Mouse (Mus musculus) heart, embryonic 10.5 days (tissue): ENCODE data around the gene Mtfp1. TPM values are rescaled to one million over a fixed set of nuclear protein-coding genes. Genes with fewer than 3 reads are reported as not detected.
A peak's percentile ranks its signal among the peaks of the same experiment; 100 is the strongest.

Experiments
- DNase-seq: peaks from one replicate; pipeline ENCODE4 v3.0.0-alpha.2; 2017; ENCODE audit warnings: low spot score
- H3K27ac ChIP-seq: fragments of 300-500 bp; sonication (generic); 2 replicates; pipeline ENCODE4 v1.5.1; 2016; ENCODE audit warnings: mild to moderate bottlenecking
- H3K27me3 ChIP-seq: fragments of 300-500 bp; sonication (generic); 2 replicates; pipeline ENCODE4 v1.6.1; 2016; ENCODE audit warnings: mild to moderate bottlenecking; ENCODE audit not compliant: poor library complexity, insufficient read depth, severe bottlenecking
- H3K36me3 ChIP-seq: fragments of 300-500 bp; sonication (generic); 2 replicates; pipeline ENCODE4 v1.6.1; 2016; ENCODE audit warnings: mild to moderate bottlenecking, moderate library complexity
- H3K4me1 ChIP-seq: fragments of 300-500 bp; sonication (generic); 2 replicates; pipeline ENCODE4 v1.6.1; 2016; ENCODE audit warnings: mild to moderate bottlenecking
- H3K4me3 ChIP-seq: fragments of 300-500 bp; sonication (generic); 2 replicates; pipeline ENCODE4 v1.5.1; 2016; ENCODE audit warnings: mild to moderate bottlenecking, moderate library complexity
- H3K9me3 ChIP-seq: fragments of 300-500 bp; sonication (generic); 2 replicates; pipeline ENCODE4 v1.6.1; 2016; ENCODE audit warnings: mild to moderate bottlenecking, moderate library complexity
- WGBS: fragments of 180-500 bp; shearing (Covaris S2); methylation state at CpG from one replicate; pipeline ENCODE4 v1.1.7; 2016; 5-methylcytosine and 5-hydroxymethylcytosine counted together
- polyA plus RNA-seq: library from polyadenylated mRNA; unstranded; fragments of >200 nt; fragmentation: Nextera tagmentation; extraction: Ambion mirVana; gene quantifications from 2 replicates; pipeline ENCODE4 v1.2.1, GENCODE M21; 2016

Mtfp1 gene
- polyA plus RNA-seq, 1 experiment from 2014 or later = 25.7 TPM

DNA sequence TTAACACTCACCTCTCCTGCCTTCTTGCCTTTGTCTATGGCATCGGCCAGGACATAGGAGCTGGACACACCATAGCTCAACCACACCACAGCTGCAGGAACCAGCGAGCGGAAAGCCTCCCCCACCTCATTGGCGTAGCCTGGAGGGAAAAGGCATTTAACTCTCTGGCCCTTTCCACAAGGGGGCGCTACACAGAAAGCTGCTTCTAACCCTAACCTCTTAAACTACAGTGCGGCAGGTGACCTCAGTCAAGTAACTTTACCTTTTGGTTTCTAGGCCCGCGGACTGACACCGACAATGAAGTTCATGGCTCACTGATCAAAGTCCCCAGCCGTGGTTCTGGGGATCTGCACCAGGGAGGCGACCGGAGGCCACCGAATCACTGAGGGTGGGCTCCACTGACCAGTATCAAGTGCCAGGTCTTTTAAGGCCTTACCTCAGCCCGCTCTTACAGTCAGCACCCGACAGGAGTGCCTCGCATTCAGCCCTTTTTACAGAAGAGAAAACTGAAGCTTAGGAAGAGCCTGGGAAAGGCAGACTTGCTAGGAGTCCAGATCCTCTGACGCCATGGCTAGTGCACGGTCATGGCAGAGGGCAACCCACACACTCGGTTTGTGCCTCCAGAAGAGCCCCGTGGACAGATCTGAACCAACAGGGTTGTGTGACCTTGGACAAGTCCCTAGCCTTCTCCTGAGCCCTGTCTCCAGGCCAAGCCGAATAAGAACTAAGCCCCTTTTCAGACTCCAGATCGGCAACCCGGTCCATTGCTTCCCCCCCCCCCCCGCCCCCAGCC, 671 bp downstream of the Mtfp1 start:
- no peaks in the 10 kb centered on the region for H3K27me3 ChIP-seq
- WGBS = 6% methylated on average over 24 of the region's 24 CpGs
- H3K4me1 ChIP-seq = peaks cover 34% of the 10 kb centered on the region
- peak overlapping the region; percentile 95 for H3K27ac ChIP-seq
- DNase-seq = peak; percentile 90
- H3K36me3 ChIP-seq = peaks cover 25% of the 10 kb centered on the region
- peak overlapping the region; percentile 77 for H3K4me3 ChIP-seq
- H3K9me3 ChIP-seq = peaks cover 7% of the 10 kb centered on the region

- Histone ChIP-seq H3K36me3 (peaks cover 25% of the 10 kb centered on the region), H3K4me1 (peaks cover 34% of the 10 kb centered on the region), H3K27ac (peak overlapping the region; percentile 42), H3K9me3 (peaks cover 7% of the 10 kb centered on the region), H3K27me3 (no peaks in the 10 kb centered on the region), H3K4me3 (peak overlapping the region; percentile 77; the same call in 1 of the 2 replicates)
- DNase-seq = no peak
- 75% methylated on average over 18 of the region's 18 CpGs for WGBS
Measured at GRCm38 (mm10) chr11:4093459-4094377, 1.5 kb downstream of the Mtfp1 start.

DNA sequence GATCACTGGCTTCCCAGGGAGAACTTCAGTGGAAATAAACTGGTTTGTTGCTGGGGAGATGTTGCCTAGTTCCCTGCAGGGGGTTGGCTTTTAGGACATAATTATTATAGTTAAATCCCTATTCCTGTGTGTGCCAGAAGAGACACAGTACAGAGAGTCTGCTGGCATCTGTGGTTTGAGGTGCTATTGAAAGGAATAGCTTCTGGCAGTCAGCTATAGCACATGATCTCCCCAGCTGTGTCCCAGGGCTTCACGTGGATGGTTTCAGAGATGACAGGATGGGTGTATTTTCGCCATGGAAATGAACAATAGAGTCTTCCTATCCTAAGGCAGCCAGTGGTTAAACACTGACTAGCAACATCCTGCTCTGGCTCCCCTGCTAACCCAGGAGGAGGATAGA, 8.0 kb downstream of the Mtfp1 start:
- H3K4me1 ChIP-seq = no peaks in the 10 kb centered on the region
- H3K27ac ChIP-seq = no peak overlapping the region
- no peak for DNase-seq
- whole genome bisulfite sequencing = 55% methylated on average over 2 of the region's 2 CpGs
- H3K9me3 ChIP-seq = peaks cover 7% of the 10 kb centered on the region
- no peak overlapping the region for H3K4me3 ChIP-seq
- H3K36me3 ChIP-seq = peaks cover 17% of the 10 kb centered on the region
- no peaks in the 10 kb centered on the region for H3K27me3 ChIP-seq

GRCm38 (mm10) chr11:4086246-4086645, 9.0 kb downstream of the Mtfp1 start:
- 58% methylated on average over 1 of the region's 1 CpGs for WGBS
- no peak for DNase-seq
- H3K9me3 ChIP-seq = peaks cover 5% of the 10 kb centered on the region
- H3K36me3 ChIP-seq = peaks cover 7% of the 10 kb centered on the region
- no peak overlapping the region for H3K27ac ChIP-seq
- H3K4me3 ChIP-seq = no peak overlapping the region
- H3K4me1 ChIP-seq = no peaks in the 10 kb centered on the region
- no peaks in the 10 kb centered on the region for H3K27me3 ChIP-seq

GRCm38 (mm10) chr11:4083316-4084078, 11.7 kb downstream of the Mtfp1 start:
- Histone ChIP-seq H3K9me3 (no peaks in the 10 kb centered on the region), H3K27ac (no peak overlapping the region), H3K27me3 (no peaks in the 10 kb centered on the region), H3K36me3 (no peaks in the 10 kb centered on the region), H3K4me3 (no peak overlapping the region), H3K4me1 (no peaks in the 10 kb centered on the region)
- 31% methylated on average over 5 of the region's 5 CpGs for WGBS
- DNase-seq = peak; percentile 81

GRCm38 (mm10) chr11:4080219-4080618, 15.0 kb downstream of the Mtfp1 start:
- DNase-seq = no peak
- no peak overlapping the region for H3K4me3 ChIP-seq
- H3K27ac ChIP-seq = no peak overlapping the region
- H3K36me3 ChIP-seq = no peaks in the 10 kb centered on the region
- WGBS = 15% methylated on average over 4 of the region's 4 CpGs
- H3K9me3 ChIP-seq = no peaks in the 10 kb centered on the region
- no peaks in the 10 kb centered on the region for H3K4me1 ChIP-seq
- no peaks in the 10 kb centered on the region for H3K27me3 ChIP-seq

GRCm38 (mm10) chr11:4078267-4078933, 16.8 kb downstream of the Mtfp1 start:
- 72% methylated on average over 7 of the region's 7 CpGs for WGBS
- Histone ChIP-seq H3K9me3 (no peaks in the 10 kb centered on the region), H3K27ac (no peak overlapping the region), H3K27me3 (no peaks in the 10 kb centered on the region), H3K4me3 (no peak overlapping the region), H3K36me3 (no peaks in the 10 kb centered on the region), H3K4me1 (no peaks in the 10 kb centered on the region)
- no peak for DNase-seq

DNA sequence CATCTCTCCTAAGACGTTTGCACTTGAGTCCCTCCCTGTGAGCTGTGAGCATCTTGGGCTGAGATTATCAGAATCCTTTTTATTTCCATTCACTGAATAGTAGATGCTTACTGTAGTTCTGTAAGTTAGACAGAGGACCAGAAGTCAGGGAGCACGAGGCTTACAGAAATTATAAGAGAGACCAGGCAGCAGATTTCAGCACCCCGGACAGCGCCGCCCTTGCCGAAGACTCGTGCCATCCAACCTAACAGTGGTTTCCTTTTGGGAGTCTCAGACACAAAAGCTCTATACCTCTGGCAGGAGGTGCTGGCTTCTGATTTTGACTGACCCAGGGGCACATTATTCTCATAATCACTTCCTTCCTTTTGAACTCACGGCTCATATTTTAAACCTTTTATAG, 18.6 kb downstream of the Mtfp1 start:
- Histone ChIP-seq H3K27me3 (no peaks in the 10 kb centered on the region), H3K27ac (no peak overlapping the region), H3K4me3 (no peak overlapping the region), H3K4me1 (no peaks in the 10 kb centered on the region), H3K9me3 (no peaks in the 10 kb centered on the region), H3K36me3 (no peaks in the 10 kb centered on the region)
- WGBS = 13% methylated on average over 8 of the region's 8 CpGs
- no peak for DNase-seq

DNA sequence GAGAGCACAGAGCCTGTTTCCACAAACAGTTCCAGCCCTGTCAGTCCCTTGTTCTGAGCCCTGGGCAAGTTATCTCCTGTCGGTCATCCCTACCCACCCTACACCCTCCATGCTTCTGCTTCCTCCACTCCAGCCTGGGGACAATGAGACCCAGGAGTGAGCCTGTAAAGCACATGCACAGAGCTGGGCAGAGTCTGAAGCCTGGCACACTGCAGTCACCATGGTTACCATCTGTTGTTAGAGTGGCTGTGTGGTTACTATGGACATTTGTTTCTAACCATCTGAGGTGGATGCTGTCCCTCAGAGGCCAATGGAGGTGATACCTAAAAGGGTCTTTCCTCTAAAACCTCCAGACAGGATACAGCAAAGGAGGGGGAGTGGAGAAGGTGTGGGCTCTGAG, 25.6 kb downstream of the Mtfp1 start:
- Histone ChIP-seq H3K27ac (no peak overlapping the region), H3K9me3 (no peaks in the 10 kb centered on the region), H3K4me1 (no peaks in the 10 kb centered on the region), H3K27me3 (0 out of 2 replicates have a peak, but pooled peaks cover 5% of the 10 kb centered on the region), H3K36me3 (no peaks in the 10 kb centered on the region), H3K4me3 (no peak overlapping the region)
- no peak for DNase-seq
- WGBS = 65% methylated on average over 1 of the region's 1 CpGs

DNA sequence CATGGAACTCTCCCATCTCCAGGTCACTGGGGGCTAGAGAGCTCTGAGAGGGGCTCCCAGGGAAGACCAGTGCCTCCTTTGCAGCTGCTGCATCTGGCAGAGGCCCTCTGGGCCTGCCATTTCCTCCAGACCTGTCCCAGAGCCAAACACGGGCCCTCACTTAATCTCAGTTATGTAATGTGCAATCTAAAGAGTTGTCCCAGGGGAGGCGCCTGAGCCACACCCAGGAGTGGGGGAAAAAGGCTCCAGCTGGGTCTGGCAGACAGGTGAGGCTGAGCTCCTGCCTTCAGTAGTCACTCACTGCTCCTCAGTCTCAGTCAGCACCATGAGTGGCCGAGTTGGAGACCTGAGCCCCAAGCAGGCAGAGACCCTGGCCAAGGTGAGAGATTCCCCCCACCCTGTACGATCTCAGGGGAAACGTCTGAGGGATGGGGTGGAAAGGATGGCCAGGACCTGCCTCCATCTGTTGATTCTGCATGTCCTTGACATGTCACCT, 30.6 kb downstream of the Mtfp1 start, which contains the start of gene Sec14l3:
TSS of gene Sec14l3 (plus strand) at position 215 of the 496 bp plus-strand sequence.
- no peak within 1 kb of the TSS for H3K27ac ChIP-seq
- H3K36me3 ChIP-seq = no peaks in the 10 kb centered on the region
- no peaks in the 10 kb centered on the region for H3K4me1 ChIP-seq
- 0 out of 2 replicates have a peak, but pooled peaks cover 17% of the 10 kb centered on the region for H3K27me3 ChIP-seq
- no peak for DNase-seq
- no peak within 1 kb of the TSS for H3K4me3 ChIP-seq
- 51% methylated on average over 5 of the region's 5 CpGs for WGBS
- H3K9me3 ChIP-seq = no peaks in the 10 kb centered on the region

DNA sequence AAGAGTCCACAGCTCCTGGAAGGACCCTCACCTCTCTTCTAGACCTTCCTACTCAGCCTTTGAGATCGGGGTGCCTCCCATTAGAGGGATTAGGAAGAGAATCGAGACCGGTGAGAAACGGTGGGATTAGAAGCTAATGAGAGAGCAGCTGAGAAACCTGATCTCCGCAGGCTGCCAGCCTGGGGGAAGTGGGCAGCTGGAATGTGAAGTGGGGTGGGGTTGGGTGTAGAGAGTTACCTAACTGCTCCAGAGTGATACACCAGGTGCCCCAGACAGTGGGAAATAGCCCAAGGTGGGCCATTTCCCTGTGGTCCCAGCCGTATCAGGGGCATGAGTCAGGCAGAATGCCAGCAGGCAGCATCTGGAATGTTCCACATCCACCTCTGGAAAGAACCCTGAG, 32.3 kb downstream of the Mtfp1 start:
- DNase-seq = no peak
- Histone ChIP-seq H3K36me3 (no peaks in the 10 kb centered on the region), H3K27ac (no peak overlapping the region), H3K9me3 (no peaks in the 10 kb centered on the region), H3K4me1 (no peaks in the 10 kb centered on the region), H3K4me3 (no peak overlapping the region), H3K27me3 (0 out of 2 replicates have a peak, but pooled peaks cover 17% of the 10 kb centered on the region)
- 38% methylated on average over 6 of the region's 6 CpGs for WGBS

- DNase-seq = no peak
- Histone ChIP-seq H3K4me3 (no peak overlapping the region), H3K27me3 (0 out of 2 replicates have a peak, but pooled peaks cover 17% of the 10 kb centered on the region), H3K9me3 (no peaks in the 10 kb centered on the region), H3K4me1 (no peaks in the 10 kb centered on the region), H3K36me3 (no peaks in the 10 kb centered on the region), H3K27ac (no peak overlapping the region)
- WGBS = 80% methylated on average over 4 of the region's 4 CpGs
Measured at GRCm38 (mm10) chr11:4062523-4062922, 32.7 kb downstream of the Mtfp1 start.
